Mouse (Mus musculus): ENCODE results near the gene Nol6. TPM values are rescaled to one million over a fixed set of nuclear protein-coding genes. Genes with fewer than 3 reads are reported as not detected.

The Nol6 gene
- 0.52 TPM for polyA plus RNA-seq (2014; fragmentation: Illumina TruSeq; extraction: RNeasy Lipid Tissue Mini Kit (QIAGEN cat#74804); ENCODE audit: low replicate concordance)

GRCm38 (mm10) chr4:41124180-41124951 lies at the start of gene Nol6:
Gene Nol6 (minus strand): TSS chr4:41124455.

GRCm38 (mm10) chr4:41135711-41136453 lies 11.6 kb upstream of the Nol6 start, which contains the start of gene Ube2r2:
Gene Ube2r2 (plus strand): TSS chr4:41135743.

GRCm38 (mm10) chr4:41097871-41098576 lies 26.2 kb downstream of the Nol6 start, which contains the start of gene Aqp3:
Gene Aqp3 (minus strand): TSS chr4:41098183.

Other genes with a start within 250 kb of the Nol6 start
- 63.6 TPM for gene Spink4, start 204.4 kb downstream of the Nol6 start, polyA plus RNA-seq (2014; fragmentation: Illumina TruSeq; extraction: RNeasy Lipid Tissue Mini Kit (QIAGEN cat#74804); ENCODE audit: low replicate concordance)
- 503 TPM for gene Bag1, start 176.2 kb downstream of the Nol6 start, polyA plus RNA-seq (2014; fragmentation: Illumina TruSeq; extraction: RNeasy Lipid Tissue Mini Kit (QIAGEN cat#74804); ENCODE audit: low replicate concordance)
- 243 TPM for gene Chmp5, start 176.0 kb downstream of the Nol6 start, polyA plus RNA-seq (2014; fragmentation: Illumina TruSeq; extraction: RNeasy Lipid Tissue Mini Kit (QIAGEN cat#74804); ENCODE audit: low replicate concordance)
- 40.5 TPM for gene Nfx1, start 153.5 kb downstream of the Nol6 start, polyA plus RNA-seq (2014; fragmentation: Illumina TruSeq; extraction: RNeasy Lipid Tissue Mini Kit (QIAGEN cat#74804); ENCODE audit: low replicate concordance)
- gene Aqp7, start 76.3 kb downstream of the Nol6 start, polyA plus RNA-seq (2014; fragmentation: Illumina TruSeq; extraction: RNeasy Lipid Tissue Mini Kit (QIAGEN cat#74804); ENCODE audit: low replicate concordance), result 16.7 TPM
- 11.1 TPM for gene Aqp3, start 26.3 kb downstream of the Nol6 start, polyA plus RNA-seq (2014; fragmentation: Illumina TruSeq; extraction: RNeasy Lipid Tissue Mini Kit (QIAGEN cat#74804); ENCODE audit: low replicate concordance)
- 102 TPM for gene Ube2r2, start 11.3 kb upstream of the Nol6 start, polyA plus RNA-seq (2014; fragmentation: Illumina TruSeq; extraction: RNeasy Lipid Tissue Mini Kit (QIAGEN cat#74804); ENCODE audit: low replicate concordance)
- gene Ubap2, start 150.7 kb upstream of the Nol6 start, polyA plus RNA-seq (2014; fragmentation: Illumina TruSeq; extraction: RNeasy Lipid Tissue Mini Kit (QIAGEN cat#74804); ENCODE audit: low replicate concordance), result 19.6 TPM
- gene Dcaf12, start 190.4 kb upstream of the Nol6 start, polyA plus RNA-seq (2014; fragmentation: Illumina TruSeq; extraction: RNeasy Lipid Tissue Mini Kit (QIAGEN cat#74804); ENCODE audit: low replicate concordance), result 26.2 TPM
- 57.6 TPM for gene Ubap1, start 224.5 kb upstream of the Nol6 start, polyA plus RNA-seq (2014; fragmentation: Illumina TruSeq; extraction: RNeasy Lipid Tissue Mini Kit (QIAGEN cat#74804); ENCODE audit: low replicate concordance)